Mouse (Mus musculus): ENCODE measurements around the gene Isoc2a.

DNA sequence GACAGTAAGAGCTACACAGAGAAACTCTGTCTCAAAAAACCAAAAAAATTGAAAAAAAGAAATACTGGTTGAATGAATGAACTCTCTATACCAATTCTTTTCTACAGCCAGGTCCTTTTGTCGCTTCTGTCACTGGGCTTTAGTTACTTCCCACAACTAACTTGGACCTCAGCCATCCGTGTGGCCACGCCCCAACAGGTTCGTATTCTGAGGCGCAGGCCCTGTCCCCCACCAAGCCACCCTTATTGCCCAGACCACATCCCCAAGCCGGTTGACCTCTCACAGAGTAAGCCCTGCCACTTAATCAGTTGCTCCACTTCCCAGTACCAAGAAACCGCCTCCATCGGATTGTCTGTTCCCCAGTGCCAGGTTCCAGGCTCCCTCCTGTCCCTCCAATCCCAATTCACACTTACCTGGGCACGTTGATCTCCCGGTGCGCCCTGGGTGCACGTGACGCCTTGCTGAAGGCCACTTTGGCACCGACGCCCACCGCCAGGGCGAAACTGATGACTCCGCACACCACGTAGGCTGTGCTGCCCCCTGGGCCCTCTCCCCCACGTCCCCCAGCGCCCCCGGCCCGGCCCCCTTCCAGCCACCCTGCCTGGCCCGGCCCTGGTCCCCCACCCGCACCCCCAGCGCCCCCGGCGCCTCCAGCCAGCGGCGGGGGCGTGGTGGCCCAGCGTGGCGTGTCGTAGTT, 41.2 kb upstream of the Isoc2a start:
- TF ChIP-seq CTCF (conservative IDR thresholded peaks at IDR 0.05; ENCODE audit: low read length) (no peak), POU5F1 (IDR thresholded peaks at IDR 0.05; ENCODE audit: borderline replicate concordance, low read length) (no peak), NANOG (IDR thresholded peaks at IDR 0.05; ENCODE audit: borderline replicate concordance, low read length) (no peak)
